Mouse (Mus musculus) embryonic stem cell, embryonic (primary cell): ENCODE data around the gene BC049715.

Experiments used
- CTCF ChIA-PET, 4 experiments: fragments of 300-600 bp in 2 of 4; fragments of 350-600 bp in 2 of 4; sonication (Branson Sonifier 250); formaldehyde crosslinking; loops; one replicate each; lab custom pipeline; 2022; ENCODE audit warnings: inconsistent platforms in 2 of 4; lab: Charles Lee
- POLR2A ChIA-PET, 4 experiments: fragments of 300-600 bp in 2 of 4; fragments of 350-600 bp in 2 of 4; sonication (Branson Sonifier 250); formaldehyde crosslinking; loops; one replicate each; lab custom pipeline; 2022; ENCODE audit warnings: antibody characterized with exemption in 4 of 4, inconsistent platforms in 1 of 4; lab: Charles Lee

The BC049715 gene

GRCm38 (mm10) chr6:136887854-136888253, 60.4 kb downstream of the BC049715 start:
- CTCF ChIA-PET: no interaction called here
- POLR2A ChIA-PET: interaction anchor here in 1 of 4 experiments (1.2 kb wide), 1 partner anchor 84 kb away, joined by 3 read pairs; no protein-coding TSS in a partner anchor

GRCm38 (mm10) chr6:136889067-136889466, 61.6 kb downstream of the BC049715 start:
- POLR2A ChIA-PET: interaction anchor here in 1 of 4 experiments (1.2 kb wide), 1 partner anchor 86 kb away, joined by 3 read pairs; no protein-coding TSS in a partner anchor
- CTCF ChIA-PET: no interaction called here

GRCm38 (mm10) chr6:136889554-136889953, 62.1 kb downstream of the BC049715 start:
- CTCF ChIA-PET: no interaction called here
- POLR2A ChIA-PET: no interaction called here
